Mouse (Mus musculus): ENCODE data around the gene Kcnq4. TPM values are rescaled to one million over a fixed set of nuclear protein-coding genes. Genes with fewer than 3 reads are reported as not detected.
A peak's percentile ranks its signal among the peaks of the same experiment; 100 is the strongest.

Gene Kcnq4
- polyA plus RNA-seq, 1 experiment from 2014 or later = 11.1 TPM

DNA sequence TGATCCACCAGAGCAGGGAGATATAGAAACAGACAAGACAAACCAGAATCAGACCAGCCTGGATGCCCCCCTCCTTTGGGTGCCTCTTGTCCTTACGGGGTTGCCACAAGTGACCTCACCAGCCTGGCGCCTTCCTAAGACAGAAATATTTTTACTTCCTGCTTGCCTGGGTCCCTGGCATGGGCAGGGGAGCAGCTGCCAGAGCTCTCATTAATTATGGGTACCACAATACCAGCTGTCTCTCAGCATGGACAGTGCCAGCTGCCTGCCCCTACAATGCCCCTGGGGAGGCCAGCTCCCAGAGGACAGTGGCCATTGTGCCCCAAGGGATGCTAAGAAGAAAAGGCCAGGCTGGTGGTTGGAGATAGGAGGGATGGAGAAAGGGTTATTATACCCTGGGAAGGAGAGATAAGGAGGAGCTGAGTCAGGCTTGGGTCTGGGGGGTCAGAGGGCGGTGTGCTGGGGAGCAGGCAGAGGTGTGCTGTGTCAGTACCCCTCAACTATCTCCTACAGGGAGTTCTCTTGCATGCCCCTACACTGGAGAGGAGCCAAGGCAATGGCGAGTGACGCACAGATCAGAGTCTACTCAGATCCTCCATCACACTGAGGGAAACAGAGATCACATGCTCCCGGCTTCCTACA, 34.4 kb downstream of the Kcnq4 start:
- ATAC-seq = peak; percentile 7; the same call in 1 of the 2 replicates
- Histone ChIP-seq H3K9ac (replicated peaks; ENCODE audit: low read depth, low read length) (no peak overlapping the region), H3K27me3 (replicated peaks; ENCODE audit: control insufficient read depth, insufficient read depth, low read length) (0 out of 2 replicates have a peak, but pooled peaks cover 9% of the 10 kb centered on the region), H3K4me2 (ENCODE audit: low read length) (no peak overlapping the region), H3K4me1 (replicated peaks; ENCODE audit: control insufficient read depth, insufficient read depth, low read length) (peaks cover 24% of the 10 kb centered on the region), H3K9me3 (ENCODE audit: control insufficient read depth, low read length) (no peaks in the 10 kb centered on the region), H3K36me3 (ENCODE audit: control insufficient read depth, insufficient read depth) (no peaks in the 10 kb centered on the region), H3K4me3 (replicated peaks; ENCODE audit: low read length) (no peak overlapping the region), H3K27ac (ENCODE audit: low read length) (no peak overlapping the region)
- 64% methylated on average over 6 of the region's 6 CpGs for WGBS

DNA sequence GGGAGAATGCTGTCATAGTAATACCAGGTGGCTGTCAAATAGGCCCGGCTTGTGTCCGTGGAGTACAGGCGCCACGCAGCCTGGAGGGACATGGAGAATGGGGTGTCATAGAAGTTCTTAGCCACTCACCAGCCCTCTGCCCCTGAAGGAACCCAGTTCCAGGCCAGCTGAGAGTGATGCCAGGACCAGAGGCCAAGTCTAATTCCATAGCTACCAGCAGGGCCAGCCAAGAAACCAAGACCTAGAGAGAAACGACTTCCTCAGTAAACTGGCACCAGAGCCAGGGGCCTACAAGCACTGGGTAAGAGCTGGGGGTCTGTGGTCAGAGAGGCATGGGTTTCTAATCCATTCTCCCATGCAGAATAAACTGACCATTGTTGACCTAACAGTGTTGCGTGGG, 35.4 kb downstream of the Kcnq4 start:
- H3K9ac ChIP-seq (replicated peaks; ENCODE audit: low read depth, low read length) = no peak overlapping the region
- 0 out of 2 replicates have a peak, but pooled peaks cover 9% of the 10 kb centered on the region for H3K27me3 ChIP-seq (replicated peaks; ENCODE audit: control insufficient read depth, insufficient read depth, low read length)
- no peak overlapping the region for H3K4me2 ChIP-seq (ENCODE audit: low read length)
- no peak for ATAC-seq
- H3K9me3 ChIP-seq (ENCODE audit: control insufficient read depth, low read length) = no peaks in the 10 kb centered on the region
- no peak overlapping the region for H3K27ac ChIP-seq (ENCODE audit: low read length)
- WGBS = 87% methylated on average over 6 of the region's 6 CpGs
- H3K36me3 ChIP-seq (ENCODE audit: control insufficient read depth, insufficient read depth) = no peaks in the 10 kb centered on the region
- peaks cover 24% of the 10 kb centered on the region for H3K4me1 ChIP-seq (replicated peaks; ENCODE audit: control insufficient read depth, insufficient read depth, low read length)
- H3K4me3 ChIP-seq (replicated peaks; ENCODE audit: low read length) = no peak overlapping the region

DNA sequence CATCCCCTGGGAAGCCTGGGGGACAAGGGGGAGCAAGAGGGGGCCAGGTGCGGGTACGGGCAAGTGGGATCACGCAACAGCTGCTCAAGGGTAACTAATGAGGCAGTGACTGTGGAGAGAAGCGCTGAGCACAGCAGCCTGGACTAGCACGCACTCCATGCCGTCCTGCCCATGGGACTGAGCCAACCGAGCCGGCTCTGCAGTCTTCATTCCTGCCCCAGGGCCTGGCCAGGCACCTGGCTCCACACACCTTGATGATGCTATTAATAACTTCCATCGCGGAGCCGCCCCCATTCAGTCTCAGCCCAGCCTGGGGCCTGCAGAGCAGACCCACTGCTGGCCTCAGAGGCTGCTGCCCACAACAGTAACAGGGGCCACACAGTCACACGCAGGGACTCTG, 36.2 kb downstream of the Kcnq4 start:
- Histone ChIP-seq H3K4me1 (replicated peaks; ENCODE audit: control insufficient read depth, insufficient read depth, low read length) (peaks cover 24% of the 10 kb centered on the region), H3K9me3 (ENCODE audit: control insufficient read depth, low read length) (no peaks in the 10 kb centered on the region), H3K4me3 (replicated peaks; ENCODE audit: low read length) (no peak overlapping the region), H3K27ac (ENCODE audit: low read length) (no peak overlapping the region), H3K4me2 (ENCODE audit: low read length) (no peak overlapping the region), H3K27me3 (replicated peaks; ENCODE audit: control insufficient read depth, insufficient read depth, low read length) (0 out of 2 replicates have a peak, but pooled peaks cover 7% of the 10 kb centered on the region), H3K9ac (replicated peaks; ENCODE audit: low read depth, low read length) (no peak overlapping the region), H3K36me3 (ENCODE audit: control insufficient read depth, insufficient read depth) (no peaks in the 10 kb centered on the region)
- ATAC-seq = no peak
- 74% methylated on average over 12 of the region's 12 CpGs for WGBS

DNA sequence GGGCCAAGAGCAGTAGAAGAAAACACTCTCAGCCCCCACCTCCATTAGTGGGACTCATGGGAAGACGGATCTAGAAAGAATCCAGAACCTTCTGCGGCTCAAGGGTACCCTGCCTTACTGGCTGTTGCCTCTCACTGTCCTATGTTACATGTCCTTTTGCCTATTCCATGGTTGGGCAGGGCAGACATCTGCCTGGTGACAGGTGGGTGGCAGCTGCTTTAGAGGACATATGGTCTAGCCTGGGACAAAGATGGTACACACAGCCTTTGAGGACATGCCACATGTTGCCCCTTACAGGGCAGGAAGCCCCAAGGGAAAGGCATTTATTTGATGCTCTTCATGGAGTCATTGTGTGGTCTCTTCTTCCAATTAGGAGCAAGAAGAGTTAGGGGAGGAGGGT, 45.9 kb downstream of the Kcnq4 start:
- Histone ChIP-seq H3K27me3 (replicated peaks; ENCODE audit: control insufficient read depth, insufficient read depth, low read length) (peaks cover 18% of the 10 kb centered on the region), H3K4me1 (replicated peaks; ENCODE audit: control insufficient read depth, insufficient read depth, low read length) (no peaks in the 10 kb centered on the region; the same call in 1 of the 2 replicates), H3K27ac (ENCODE audit: low read length) (no peak overlapping the region), H3K9me3 (ENCODE audit: control insufficient read depth, low read length) (no peaks in the 10 kb centered on the region), H3K4me2 (ENCODE audit: low read length) (no peak overlapping the region), H3K9ac (replicated peaks; ENCODE audit: low read depth, low read length) (no peak overlapping the region), H3K4me3 (replicated peaks; ENCODE audit: low read length) (no peak overlapping the region), H3K36me3 (ENCODE audit: control insufficient read depth, insufficient read depth) (no peaks in the 10 kb centered on the region)
- 86% methylated on average over 2 of the region's 2 CpGs for WGBS
- no peak for ATAC-seq

DNA sequence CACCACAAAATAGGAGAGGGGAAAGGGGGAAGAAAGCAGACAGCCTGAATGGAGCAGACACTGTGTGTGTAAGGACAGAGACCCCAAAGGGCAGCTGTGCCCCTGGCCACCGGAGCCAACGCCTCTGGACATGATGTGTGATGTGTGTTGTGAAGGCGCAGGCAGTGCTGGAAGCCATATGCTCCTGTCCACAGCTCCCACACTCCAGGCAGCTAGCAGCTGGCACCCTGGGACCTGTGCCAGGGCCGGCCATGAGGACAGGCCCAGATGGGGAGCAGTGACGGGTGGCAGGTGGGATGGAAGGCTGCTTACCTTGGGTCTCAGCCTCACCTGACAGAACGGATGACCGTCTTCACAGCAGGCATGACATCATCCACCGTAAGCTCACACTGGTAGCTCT, 46.4 kb downstream of the Kcnq4 start:
- Histone ChIP-seq H3K36me3 (ENCODE audit: control insufficient read depth, insufficient read depth) (no peaks in the 10 kb centered on the region), H3K27ac (ENCODE audit: low read length) (no peak overlapping the region), H3K27me3 (replicated peaks; ENCODE audit: control insufficient read depth, insufficient read depth, low read length) (peaks cover 21% of the 10 kb centered on the region), H3K4me1 (replicated peaks; ENCODE audit: control insufficient read depth, insufficient read depth, low read length) (no peaks in the 10 kb centered on the region; the same call in 1 of the 2 replicates), H3K4me2 (ENCODE audit: low read length) (no peak overlapping the region), H3K9me3 (ENCODE audit: control insufficient read depth, low read length) (no peaks in the 10 kb centered on the region), H3K9ac (replicated peaks; ENCODE audit: low read depth, low read length) (no peak overlapping the region), H3K4me3 (replicated peaks; ENCODE audit: low read length) (no peak overlapping the region)
- ATAC-seq = no peak
- WGBS = 62% methylated on average over 8 of the region's 8 CpGs

DNA sequence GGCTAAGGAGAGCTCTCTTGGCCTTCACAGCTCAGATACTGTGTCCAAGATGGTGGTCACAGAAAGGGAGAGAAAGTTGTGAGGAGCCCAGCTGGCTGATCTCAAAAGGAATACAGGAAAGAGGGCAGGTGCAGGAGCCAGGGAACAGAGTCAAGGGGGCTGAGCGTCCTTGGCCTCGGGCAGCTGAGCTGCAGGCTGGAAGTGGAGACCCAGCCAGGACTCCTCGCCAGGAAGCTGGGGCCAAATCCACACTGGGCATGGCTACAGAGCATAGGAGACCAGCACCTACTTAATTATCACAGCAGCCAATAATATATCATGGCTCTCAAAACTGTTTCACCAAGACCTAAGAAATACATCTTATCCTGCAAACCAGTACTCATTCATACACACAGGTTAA, 47.2 kb downstream of the Kcnq4 start:
- no peak; the same call in 1 of the 2 replicates for ATAC-seq
- no peaks in the 10 kb centered on the region; the same call in 1 of the 2 replicates for H3K4me1 ChIP-seq (replicated peaks; ENCODE audit: control insufficient read depth, insufficient read depth, low read length)
- H3K9me3 ChIP-seq (ENCODE audit: control insufficient read depth, low read length) = no peaks in the 10 kb centered on the region
- no peak overlapping the region for H3K27ac ChIP-seq (ENCODE audit: low read length)
- no peak overlapping the region for H3K4me3 ChIP-seq (replicated peaks; ENCODE audit: low read length)
- no peaks in the 10 kb centered on the region for H3K36me3 ChIP-seq (ENCODE audit: control insufficient read depth, insufficient read depth)
- peaks cover 21% of the 10 kb centered on the region for H3K27me3 ChIP-seq (replicated peaks; ENCODE audit: control insufficient read depth, insufficient read depth, low read length)
- H3K4me2 ChIP-seq (ENCODE audit: low read length) = no peak overlapping the region
- H3K9ac ChIP-seq (replicated peaks; ENCODE audit: low read depth, low read length) = no peak overlapping the region
- WGBS = 51% methylated on average over 3 of the region's 3 CpGs

DNA sequence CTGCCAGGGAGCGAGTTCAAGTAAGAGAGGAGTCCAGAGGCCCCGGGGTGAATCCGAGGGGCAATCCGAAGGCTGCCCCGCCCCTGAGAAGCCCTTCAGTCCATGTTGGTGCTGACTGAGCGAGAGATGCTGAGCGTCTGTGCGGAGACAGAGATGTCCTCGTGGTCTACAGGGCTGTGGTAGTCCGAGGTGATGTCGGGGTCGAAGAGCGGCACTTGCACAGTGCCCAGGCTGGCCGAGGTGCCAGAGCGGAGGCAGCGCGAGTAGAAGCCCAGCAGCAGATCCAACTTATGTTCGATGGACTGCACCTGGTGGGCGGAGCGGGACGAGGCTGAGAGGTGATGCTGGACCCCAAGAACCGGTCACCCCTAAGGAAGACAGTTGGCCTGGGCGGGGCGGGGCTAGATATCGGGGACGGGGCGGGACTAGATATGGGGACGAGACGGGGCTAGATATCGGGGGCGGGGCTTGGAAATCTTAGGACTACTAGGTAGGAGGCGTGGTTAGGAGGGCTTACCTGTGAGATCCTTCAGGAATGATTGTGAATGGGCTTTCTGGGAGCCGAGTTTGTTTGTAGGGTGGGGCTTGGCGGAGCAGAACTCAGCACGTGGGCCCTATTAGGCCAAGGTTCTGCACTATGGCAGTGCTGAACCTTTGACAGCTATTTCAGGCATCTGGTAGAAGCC, 50.5 kb downstream of the Kcnq4 start:
- no peaks in the 10 kb centered on the region; the same call in 1 of the 2 replicates for H3K4me1 ChIP-seq (replicated peaks; ENCODE audit: control insufficient read depth, insufficient read depth, low read length)
- H3K9me3 ChIP-seq (ENCODE audit: control insufficient read depth, low read length) = no peaks in the 10 kb centered on the region
- H3K4me2 ChIP-seq (ENCODE audit: low read length) = no peak overlapping the region
- no peak overlapping the region for H3K4me3 ChIP-seq (replicated peaks; ENCODE audit: low read length)
- no peak overlapping the region for H3K9ac ChIP-seq (replicated peaks; ENCODE audit: low read depth, low read length)
- 17% methylated on average over 35 of the region's 35 CpGs for WGBS
- peaks cover 24% of the 10 kb centered on the region for H3K27me3 ChIP-seq (replicated peaks; ENCODE audit: control insufficient read depth, insufficient read depth, low read length)
- ATAC-seq = no peak
- H3K36me3 ChIP-seq (ENCODE audit: control insufficient read depth, insufficient read depth) = no peaks in the 10 kb centered on the region
- no peak overlapping the region for H3K27ac ChIP-seq (ENCODE audit: low read length)

DNA sequence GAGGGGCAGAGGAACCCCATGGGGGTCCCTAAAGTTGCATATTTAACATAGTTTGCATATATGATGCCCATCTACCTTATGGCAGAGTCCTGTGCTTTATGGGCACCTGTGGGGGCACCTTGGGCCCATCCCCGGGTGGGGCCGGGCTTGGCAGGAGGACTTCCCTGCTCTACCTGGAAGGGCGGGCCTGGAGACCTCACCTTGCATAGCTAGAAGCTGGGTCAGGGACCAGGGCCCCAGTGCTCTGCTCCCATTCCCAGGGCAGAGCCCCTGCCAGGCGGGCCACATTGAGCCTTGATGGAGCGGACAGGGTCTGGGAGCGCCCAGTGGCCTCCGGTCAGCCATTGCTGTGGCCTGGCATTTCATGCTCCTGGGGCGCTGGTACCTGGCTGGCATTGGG, 51.1 kb downstream of the Kcnq4 start:
- Histone ChIP-seq H3K36me3 (ENCODE audit: control insufficient read depth, insufficient read depth) (no peaks in the 10 kb centered on the region), H3K27ac (ENCODE audit: low read length) (no peak overlapping the region), H3K4me1 (replicated peaks; ENCODE audit: control insufficient read depth, insufficient read depth, low read length) (no peaks in the 10 kb centered on the region; the same call in 1 of the 2 replicates), H3K27me3 (replicated peaks; ENCODE audit: control insufficient read depth, insufficient read depth, low read length) (peaks cover 24% of the 10 kb centered on the region), H3K4me3 (replicated peaks; ENCODE audit: low read length) (no peak overlapping the region), H3K4me2 (ENCODE audit: low read length) (no peak overlapping the region), H3K9me3 (ENCODE audit: control insufficient read depth, low read length) (no peaks in the 10 kb centered on the region), H3K9ac (replicated peaks; ENCODE audit: low read depth, low read length) (no peak overlapping the region)
- ATAC-seq = no peak
- 90% methylated on average over 8 of the region's 8 CpGs for WGBS

DNA sequence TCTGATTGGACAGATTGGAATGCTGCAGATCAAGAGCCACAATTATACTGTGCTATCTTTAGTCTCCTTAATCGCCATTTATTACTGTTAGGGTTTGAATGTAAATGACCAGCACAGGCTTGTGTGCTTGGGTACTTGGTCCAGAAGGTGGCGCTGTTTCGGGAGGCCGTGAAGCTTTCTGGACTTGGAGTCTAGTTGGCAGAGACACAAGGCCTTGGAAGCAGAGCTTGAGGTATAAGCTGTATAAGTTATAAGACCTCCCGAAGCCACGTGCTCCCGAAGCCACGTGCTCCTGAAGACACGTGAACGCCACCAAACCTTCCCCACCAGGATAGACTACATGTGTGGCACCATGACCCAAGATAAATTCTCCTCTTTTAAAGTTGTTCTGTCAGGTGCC, 55.7 kb downstream of the Kcnq4 start:
- Histone ChIP-seq H3K27ac (ENCODE audit: low read length) (no peak overlapping the region), H3K9ac (replicated peaks; ENCODE audit: low read depth, low read length) (no peak overlapping the region), H3K27me3 (replicated peaks; ENCODE audit: control insufficient read depth, insufficient read depth, low read length) (peaks cover 8% of the 10 kb centered on the region; the same call in 1 of the 2 replicates), H3K36me3 (ENCODE audit: control insufficient read depth, insufficient read depth) (no peaks in the 10 kb centered on the region), H3K4me2 (ENCODE audit: low read length) (no peak overlapping the region), H3K4me1 (replicated peaks; ENCODE audit: control insufficient read depth, insufficient read depth, low read length) (no peaks in the 10 kb centered on the region), H3K4me3 (replicated peaks; ENCODE audit: low read length) (no peak overlapping the region), H3K9me3 (ENCODE audit: control insufficient read depth, low read length) (no peaks in the 10 kb centered on the region)
- no peak for ATAC-seq
- 40% methylated on average over 10 of the region's 10 CpGs for WGBS

Data from forebrain, embryonic 16.5 days (tissue).